9 mouse cellular contexts compared by ENCODE assay signal in the genomic region with DNA sequence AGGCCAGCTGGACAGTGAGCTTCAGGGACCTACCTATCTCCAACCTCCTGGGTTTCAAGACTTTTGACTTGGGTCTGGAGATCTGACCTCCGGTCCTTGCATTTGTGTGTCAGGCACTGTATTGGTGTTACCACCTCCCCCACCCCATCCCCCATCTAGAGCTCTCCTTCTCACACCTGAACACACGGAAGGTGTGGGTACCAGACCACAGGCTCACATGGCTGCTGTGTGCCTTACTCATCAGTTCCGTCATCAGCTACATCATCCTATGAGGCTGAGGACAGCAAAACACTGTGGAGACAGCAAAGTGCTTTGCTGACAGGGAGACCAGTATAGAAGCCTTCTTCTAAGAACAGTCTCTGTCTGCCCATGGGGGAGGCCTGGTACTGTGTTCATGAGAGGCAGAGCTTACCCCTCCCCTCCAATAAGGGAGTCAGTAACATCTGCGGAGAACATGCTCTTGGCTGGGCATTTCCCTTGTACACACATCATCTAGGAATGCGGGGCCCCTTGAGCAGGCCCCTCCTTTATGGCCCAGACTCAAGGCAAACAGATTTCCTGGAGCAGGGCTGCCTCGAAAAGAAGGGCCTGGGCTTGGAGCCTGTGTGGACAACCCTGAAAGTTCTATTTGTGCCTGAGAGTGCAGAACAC. TPM values are rescaled to one million over a fixed set of nuclear protein-coding genes. Genes with fewer than 3 reads are reported as not detected.
DNase-seq lines count a peak whose midpoint lies in the region; ATAC-seq lines count a peak whose summit lies in the region.
"Had no signal": no experiment of that assay in that cellular context is flagged by ENCODE, and none has a peak within 500 bp of the region (broad histone marks: within the 10 kb centered on the region; RNA-seq: fewer than 3 reads in every experiment).

No protein-coding gene starts in this region.

- H3K27ac ChIP-seq in heart, embryonic 14.5 days (replicated peaks in 1 of 2; ENCODE audit: control insufficient read depth in 1 of 2, insufficient read depth in 1 of 2, low read depth in 2 of 2, low read length in 2 of 2): peak overlapping the region; percentile 59 to 68
- H3K27ac ChIP-seq in limb, embryonic 10.5 days: peak overlapping the region; percentile 76
- peak overlapping the region; percentile 88 for H3K27ac ChIP-seq in stomach, embryonic 14.5 days (ENCODE audit: low read length)
- no peak overlapping the region for H3K27ac ChIP-seq in forebrain, embryonic 10.5 days
- H3K27ac ChIP-seq: midbrain, embryonic 12.5 days had no signal

- no peaks in the 10 kb centered on the region for H3K27me3 ChIP-seq in heart, embryonic 14.5 days (ENCODE audit: control insufficient read depth, insufficient read depth, low read length)
- H3K27me3 ChIP-seq in limb, embryonic 10.5 days (ENCODE audit: low read depth, poor library complexity, severe bottlenecking): no peaks in the 10 kb centered on the region
- no peaks in the 10 kb centered on the region for H3K27me3 ChIP-seq in stomach, embryonic 14.5 days (ENCODE audit: control insufficient read depth, insufficient read depth, low read length)
- no peaks in the 10 kb centered on the region for H3K27me3 ChIP-seq in forebrain, embryonic 10.5 days (ENCODE audit: poor library complexity, severe bottlenecking)
- H3K27me3 ChIP-seq: midbrain, embryonic 12.5 days had no signal

- no peaks in the 10 kb centered on the region for H3K9me3 ChIP-seq in heart, embryonic 14.5 days (ENCODE audit: control insufficient read depth, low read length)
- H3K9me3 ChIP-seq in limb, embryonic 10.5 days (replicated peaks): no peaks in the 10 kb centered on the region
- H3K9me3 ChIP-seq in stomach, embryonic 14.5 days (ENCODE audit: control insufficient read depth, low read depth, low read length): no peaks in the 10 kb centered on the region
- H3K9me3 ChIP-seq in forebrain, embryonic 10.5 days: no peaks in the 10 kb centered on the region
- H3K9me3 ChIP-seq: midbrain, embryonic 12.5 days had no signal

- peak; percentile 41 for ATAC-seq in CD4-positive, CD25-positive, alpha-beta regulatory T cell, adult 4 months
- ATAC-seq in heart, embryonic 14.5 days (ENCODE audit: insufficient number of reproducible peaks, insufficient read depth, low FRiP score, low read depth): peak; percentile 87
- peak; percentile 93 for ATAC-seq in stomach, embryonic 14.5 days (ENCODE audit: insufficient number of reproducible peaks, insufficient read depth, low FRiP score, low read depth)

- H3K9ac ChIP-seq in heart, embryonic 14.5 days (ENCODE audit: low read length): no peak overlapping the region
- H3K9ac ChIP-seq in stomach, embryonic 14.5 days (replicated peaks; ENCODE audit: low read depth, low read length): no peak overlapping the region
- H3K9ac ChIP-seq: midbrain, embryonic 12.5 days had no signal

- WGBS in heart, embryonic 14.5 days: 46% methylated on average over 6 of the region's 6 CpGs
- 57% methylated on average over 6 of the region's 6 CpGs for WGBS in limb, embryonic 10.5 days
- 44% methylated on average over 6 of the region's 6 CpGs for WGBS in stomach, embryonic 14.5 days
- WGBS in forebrain, embryonic 10.5 days: 80% methylated on average over 6 of the region's 6 CpGs

- peaks cover 4 to 9% of the 10 kb centered on the region in 2 experiments; a peak in 3 of 4 replicates for H3K4me1 ChIP-seq in heart, embryonic 14.5 days (ENCODE audit: control insufficient read depth in 2 of 2, insufficient read depth in 2 of 2, low read length in 2 of 2)
- H3K4me1 ChIP-seq in limb, embryonic 10.5 days: peaks cover 9% of the 10 kb centered on the region
- H3K4me1 ChIP-seq in stomach, embryonic 14.5 days (ENCODE audit: control insufficient read depth, insufficient read depth, low read length): peaks cover 18% of the 10 kb centered on the region; the same call in 1 of the 2 replicates
- H3K4me1 ChIP-seq in forebrain, embryonic 10.5 days: peaks cover 5% of the 10 kb centered on the region; the same call in 1 of the 2 replicates
- H3K4me1 ChIP-seq: midbrain, embryonic 12.5 days had no signal

- H3K4me2 ChIP-seq in heart, embryonic 14.5 days (ENCODE audit: low read length): no peak overlapping the region
- no peak overlapping the region for H3K4me2 ChIP-seq in stomach, embryonic 14.5 days (replicated peaks; ENCODE audit: low read depth, low read length)
- H3K4me2 ChIP-seq: midbrain, embryonic 12.5 days had no signal

- peak; percentile 47 for DNase-seq in embryo, embryonic 11 days
- DNase-seq in limb, embryonic 10.5 days (ENCODE audit: low spot score): no peak
- DNase-seq in spleen, postnatal 10 days (ENCODE audit: low spot score in 2 of 2): no peak
- DNase-seq in cerebellum, adult 18-20 months: no peak
- no peak for DNase-seq in forebrain, embryonic 10.5 days (ENCODE audit: extremely low spot score, low spot score)

- no peaks in the 10 kb centered on the region for H3K36me3 ChIP-seq in heart, embryonic 14.5 days (ENCODE audit: control insufficient read depth, insufficient read depth, low read length)
- no peaks in the 10 kb centered on the region for H3K36me3 ChIP-seq in limb, embryonic 10.5 days
- no peaks in the 10 kb centered on the region for H3K36me3 ChIP-seq in stomach, embryonic 14.5 days (ENCODE audit: control insufficient read depth, insufficient read depth, low read length)
- no peaks in the 10 kb centered on the region for H3K36me3 ChIP-seq in forebrain, embryonic 10.5 days (replicated peaks)
- H3K36me3 ChIP-seq: midbrain, embryonic 12.5 days had no signal

- no peak overlapping the region for H3K4me3 ChIP-seq in heart, embryonic 14.5 days (ENCODE audit: control insufficient read depth in 1 of 2, insufficient read depth in 1 of 2, low read depth in 1 of 2, low read length in 2 of 2)
- H3K4me3 ChIP-seq in limb, embryonic 10.5 days: no peak overlapping the region
- no peak overlapping the region for H3K4me3 ChIP-seq in stomach, embryonic 14.5 days (ENCODE audit: low read depth, low read length)
- no peak overlapping the region for H3K4me3 ChIP-seq in forebrain, embryonic 10.5 days
- H3K4me3 ChIP-seq: midbrain, embryonic 12.5 days had no signal

RNA-seq across cellular contexts. Expression of a gene that starts 19.6 kb away (rescaled TPM):
- polyA plus RNA-seq in CD4-positive, CD25-positive, alpha-beta regulatory T cell, adult 4 months (2017; shearing (Covaris generic)): 1 to 10 TPM; 1.8 to 4.9 TPM
- polyA plus RNA-seq in heart, embryonic 14.5 days (2014; fragmentation: Nextera tagmentation; extraction: Ambion mirVana): 30.2 and 32.4 TPM in 2 replicates
- polyA plus RNA-seq in limb, embryonic 10.5 days (2016; fragmentation: Nextera tagmentation; extraction: Ambion mirVana): 74.2 and 82.0 TPM in 2 replicates
- polyA plus RNA-seq in stomach, embryonic 14.5 days (2014; fragmentation: Nextera tagmentation; extraction: Ambion mirVana): 61.5 and 61.7 TPM in 2 replicates
- polyA plus RNA-seq in forebrain, embryonic 10.5 days (2016; fragmentation: Nextera tagmentation; extraction: Ambion mirVana): 71.3 and 71.7 TPM in 2 replicates

Comparison
In these comparisons a context has a peak if more than half of its experiments do, and no peak if none do; other contexts are left out.
1. ATAC-seq: peak in every context shown above with its lines; median percentile 93 in stomach, embryonic 14.5 days; 87 in heart, embryonic 14.5 days; 41 in CD4-positive, CD25-positive, alpha-beta regulatory T cell, adult 4 months.